Mouse (Mus musculus) intestine, postnatal 0 days (tissue): ENCODE measurements around the gene B4galt1. TPM values are rescaled to one million over a fixed set of nuclear protein-coding genes. Genes with fewer than 3 reads are reported as not detected.

ENCODE experiments used
- ATAC-seq: fragments of 200-750 bp; cut with Nextera tagmentation; 2 replicates; pipeline ENCODE4 v1.8.0; 2017; ENCODE audit warnings: mild to moderate bottlenecking, moderate TSS enrichment, moderate library complexity
- H3K27ac ChIP-seq: fragments of 300-500 bp; sonication (generic); 2 replicates; pipeline ENCODE4 v1.5.1; 2014; ENCODE audit warnings: mild to moderate bottlenecking, low read depth, low read length, moderate library complexity
- H3K27me3 ChIP-seq: fragments of 300-500 bp; sonication (generic); replicated peaks from 2 replicates; pipeline ENCODE4 v1.6.1; 2014; ENCODE audit warnings: low read length, mixed read lengths; ENCODE audit not compliant: control insufficient read depth, insufficient read depth
- H3K36me3 ChIP-seq: fragments of 300-500 bp; sonication (generic); 2 replicates; pipeline ENCODE4 v1.6.1; 2014; ENCODE audit warnings: mild to moderate bottlenecking, moderate library complexity; ENCODE audit not compliant: control insufficient read depth, insufficient read depth
- H3K4me1 ChIP-seq: fragments of 300-500 bp; sonication (generic); replicated peaks from 2 replicates; pipeline ENCODE4 v1.6.1; 2014; ENCODE audit warnings: antibody characterized with exemption, low read length, mixed read lengths; ENCODE audit not compliant: control insufficient read depth, insufficient read depth
- H3K4me2 ChIP-seq: fragments of 300-500 bp; sonication (generic); replicated peaks from 2 replicates; pipeline ENCODE4 v1.6.1; 2014; ENCODE audit warnings: low read depth, mild to moderate bottlenecking, moderate library complexity
- H3K4me3 ChIP-seq: fragments of 300-500 bp; sonication (generic); 2 replicates; pipeline ENCODE4 v1.5.1; 2014; ENCODE audit warnings: low read depth, low read length
- H3K9ac ChIP-seq: fragments of 300-500 bp; sonication (generic); 2 replicates; pipeline ENCODE4 v1.6.1; 2014; ENCODE audit warnings: mild to moderate bottlenecking, low read depth, low read length
- H3K9me3 ChIP-seq: fragments of 300-500 bp; sonication (generic); 2 replicates; pipeline ENCODE4 v1.6.1; 2016; ENCODE audit warnings: mixed run types; ENCODE audit not compliant: control insufficient read depth
- CTCF ChIP-seq: sonication (generic); IDR thresholded peaks from 2 replicates; pipeline ENCODE4 v1.5.1; 2016; ENCODE audit warnings: low read depth, mild to moderate bottlenecking, control low read depth, antibody characterized with exemption, moderate library complexity
- WGBS: fragments of 180-500 bp; shearing (Covaris S2); extraction: QIAGEN DNeasy Blood & Tissue Kit; methylation state at CpG from one replicate; pipeline ENCODE4 v1.1.7; 2014; 5-methylcytosine and 5-hydroxymethylcytosine counted together
- microRNA-seq: library from miRNA; unstranded; fragments of <30 nt; microRNA quantifications from one replicate; pipeline ENCODE4, GENCODE M21; 2016
- polyA plus RNA-seq: library from polyadenylated mRNA; unstranded; fragments of >200 nt; fragmentation: Nextera tagmentation; extraction: Ambion mirVana; gene quantifications from 2 replicates; pipeline ENCODE4 v1.2.1, GENCODE M21; 2015

Gene B4galt1
- polyA plus RNA-seq, 1 experiment from 2014 or later = 15.3 TPM

DNA sequence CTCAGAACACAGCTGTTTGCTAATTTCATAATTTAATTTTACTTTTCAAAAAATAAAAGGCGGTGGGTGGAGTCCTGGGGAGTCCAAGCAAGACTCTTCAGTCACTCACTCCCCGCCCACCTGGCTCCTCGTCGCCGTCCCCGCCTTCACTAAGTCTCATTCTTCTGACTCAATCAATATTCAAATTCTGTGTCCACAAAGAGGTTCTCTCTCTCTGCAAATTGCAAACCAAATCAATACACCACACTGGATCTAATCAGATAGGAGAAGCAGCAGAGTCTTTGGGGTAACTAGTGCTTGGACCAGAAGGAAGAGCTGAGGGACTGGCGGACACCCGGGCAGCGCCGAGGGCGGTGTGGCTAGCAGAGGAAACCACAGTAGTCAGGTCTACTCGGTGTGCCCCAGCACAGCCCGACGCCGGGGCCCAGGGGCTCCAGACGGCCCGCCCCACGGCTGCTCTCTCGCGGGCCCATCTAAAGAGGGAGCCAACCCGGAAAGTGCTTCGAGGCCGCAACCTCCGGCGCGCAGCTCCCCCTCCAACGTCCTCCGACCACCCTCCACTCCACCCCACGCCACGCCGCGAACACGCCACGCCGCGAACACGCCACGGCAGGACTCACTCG lies 96.5 kb downstream of the B4galt1 start:
- Histone ChIP-seq H3K27ac (peak overlapping the region; percentile 84), H3K9me3 (no peaks in the 10 kb centered on the region), H3K4me2 (peak overlapping the region; percentile 74), H3K9ac (peak overlapping the region; percentile 92), H3K4me3 (peak overlapping the region; percentile 100), H3K36me3 (peaks cover 24% of the 10 kb centered on the region), H3K4me1 (no peaks in the 10 kb centered on the region), H3K27me3 (no peaks in the 10 kb centered on the region)
- under 1% methylated on average over 39 of the region's 39 CpGs for WGBS
- no peak for TF ChIP-seq CTCF
- ATAC-seq = peak; percentile 64

Small RNA genes within 50 kb of the gene (microRNA-seq; reads per million reads assigned to microRNA genes)
- not detected for gene Gm24112
- not detected for gene Gm25931
- gene Mir5123 = not detected

Other genes starting within 250 kb of the B4galt1 start
- 18.7 and 19.4 TPM in 2 replicates for gene Aptx, start 150.8 kb downstream of the B4galt1 start, polyA plus RNA-seq
- 320 and 345 TPM in 2 replicates for gene Dnaja1, start 131.9 kb downstream of the B4galt1 start, polyA plus RNA-seq
- gene Smu1, start 96.1 kb downstream of the B4galt1 start, polyA plus RNA-seq = 68.8 and 72.1 TPM in 2 replicates
- 419 and 610 TPM in 2 replicates for gene Spink4, start 66.0 kb upstream of the B4galt1 start, polyA plus RNA-seq
- 120 and 138 TPM in 2 replicates for gene Bag1, start 94.3 kb upstream of the B4galt1 start, polyA plus RNA-seq
- gene Chmp5, start 94.4 kb upstream of the B4galt1 start, polyA plus RNA-seq = 133 and 136 TPM in 2 replicates
- gene Nfx1, start 116.9 kb upstream of the B4galt1 start, polyA plus RNA-seq = 25.9 and 27.9 TPM in 2 replicates
- 9.9 and 14.1 TPM in 2 replicates for gene Aqp7, start 194.1 kb upstream of the B4galt1 start, polyA plus RNA-seq
- 4.1 and 7.4 TPM in 2 replicates for gene Aqp3, start 244.2 kb upstream of the B4galt1 start, polyA plus RNA-seq